Mouse (Mus musculus): ENCODE measurements around the gene S100z.

Gene S100z

DNA sequence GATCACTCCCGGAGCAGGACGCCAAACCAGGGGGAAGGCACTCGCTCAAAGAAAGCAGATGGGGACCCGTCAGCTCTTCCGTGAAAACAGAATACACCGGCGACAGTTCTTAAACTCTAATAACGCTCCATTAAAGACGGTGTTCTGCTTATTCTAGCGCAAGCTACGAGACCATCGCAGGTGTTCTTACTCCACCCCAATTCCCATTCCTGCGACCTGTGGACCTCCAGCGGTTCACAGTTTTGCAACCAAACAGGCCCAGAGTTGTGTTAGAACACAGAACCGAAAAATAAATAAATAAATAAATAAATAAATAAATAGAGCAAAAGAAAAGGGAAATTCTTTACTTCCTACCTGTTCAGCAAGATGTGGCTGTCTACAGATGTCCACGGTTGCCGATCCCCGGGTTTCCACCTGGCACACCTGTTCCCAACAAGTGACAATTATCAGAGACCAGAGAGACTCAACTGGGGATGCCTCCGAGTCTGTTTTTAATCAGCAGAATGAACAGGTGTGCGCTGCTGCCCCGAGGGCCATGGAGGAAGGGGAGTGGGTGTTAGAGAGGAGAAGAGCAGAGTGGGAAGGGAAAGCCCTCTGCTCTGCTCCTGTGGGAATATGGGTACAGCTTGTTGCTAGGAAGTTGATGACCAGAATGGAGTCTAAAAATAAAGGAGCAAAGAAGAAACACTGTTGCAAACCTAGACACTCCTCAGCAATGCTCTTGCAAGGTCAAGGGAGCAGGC, at the start of gene S100z:
TSS of gene S100z (minus strand) at position 51 of the 743 bp plus-strand sequence.
- DNase-seq (ENCODE audit: low spot score), result no peak

DNA sequence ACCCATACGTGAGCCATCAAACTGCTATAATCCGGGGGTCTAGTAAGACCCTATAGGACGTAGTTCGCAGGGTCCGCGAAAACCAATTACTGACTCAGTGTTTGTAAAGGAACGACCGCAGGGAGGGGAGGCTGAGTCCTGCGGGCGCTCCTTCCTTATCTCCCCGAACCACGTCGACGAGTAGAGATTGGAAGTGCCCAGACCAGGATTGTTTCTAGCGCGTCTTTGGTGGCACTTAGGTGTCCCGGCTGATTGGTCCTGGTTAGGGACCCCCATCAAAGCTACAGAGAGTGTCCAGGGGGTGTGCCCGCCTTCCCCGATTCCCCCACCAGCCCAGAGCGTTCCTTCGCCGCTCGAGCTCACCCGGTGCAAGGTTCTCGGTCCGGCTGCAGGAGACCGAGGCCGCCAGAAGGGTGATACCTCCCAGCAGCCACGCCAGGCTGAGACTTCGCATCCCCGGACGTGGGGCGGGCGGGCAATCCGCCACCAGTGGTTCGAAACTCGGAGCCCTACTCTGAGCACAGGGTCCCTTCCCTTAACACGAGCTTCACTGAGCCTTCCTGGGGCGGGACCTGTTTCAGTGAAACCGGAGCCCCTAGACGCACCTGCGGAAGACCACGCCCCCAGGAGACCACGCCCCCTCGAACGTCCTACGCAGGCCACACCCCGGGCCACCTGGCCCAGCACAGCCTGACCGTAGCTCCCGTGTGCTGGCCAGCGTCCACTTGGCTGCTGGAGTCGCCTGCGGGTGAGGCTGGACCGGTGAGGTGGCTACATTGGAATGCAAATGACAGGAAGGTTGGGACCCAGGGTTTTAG, 46.4 kb upstream of the S100z start, which contains the start of gene F2rl1:
TSS of gene F2rl1 (minus strand) at position 554 of the 818 bp plus-strand sequence.
- no peak for DNase-seq (ENCODE audit: low spot score)

DNA sequence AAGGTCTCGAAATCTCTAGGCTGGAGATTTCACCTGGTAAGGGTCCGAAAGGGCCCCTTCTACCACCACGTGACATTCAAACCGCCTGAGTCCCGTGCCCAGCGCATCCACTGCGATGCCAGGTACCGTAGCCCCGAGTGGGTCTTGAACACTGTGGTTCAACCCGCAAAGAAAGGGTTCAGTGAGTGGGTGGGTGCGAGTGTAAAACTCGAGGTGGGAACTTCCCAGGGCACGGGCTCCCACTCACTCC, 45.8 kb upstream of the S100z start:
- no peak for DNase-seq (ENCODE audit: low spot score)

DNA sequence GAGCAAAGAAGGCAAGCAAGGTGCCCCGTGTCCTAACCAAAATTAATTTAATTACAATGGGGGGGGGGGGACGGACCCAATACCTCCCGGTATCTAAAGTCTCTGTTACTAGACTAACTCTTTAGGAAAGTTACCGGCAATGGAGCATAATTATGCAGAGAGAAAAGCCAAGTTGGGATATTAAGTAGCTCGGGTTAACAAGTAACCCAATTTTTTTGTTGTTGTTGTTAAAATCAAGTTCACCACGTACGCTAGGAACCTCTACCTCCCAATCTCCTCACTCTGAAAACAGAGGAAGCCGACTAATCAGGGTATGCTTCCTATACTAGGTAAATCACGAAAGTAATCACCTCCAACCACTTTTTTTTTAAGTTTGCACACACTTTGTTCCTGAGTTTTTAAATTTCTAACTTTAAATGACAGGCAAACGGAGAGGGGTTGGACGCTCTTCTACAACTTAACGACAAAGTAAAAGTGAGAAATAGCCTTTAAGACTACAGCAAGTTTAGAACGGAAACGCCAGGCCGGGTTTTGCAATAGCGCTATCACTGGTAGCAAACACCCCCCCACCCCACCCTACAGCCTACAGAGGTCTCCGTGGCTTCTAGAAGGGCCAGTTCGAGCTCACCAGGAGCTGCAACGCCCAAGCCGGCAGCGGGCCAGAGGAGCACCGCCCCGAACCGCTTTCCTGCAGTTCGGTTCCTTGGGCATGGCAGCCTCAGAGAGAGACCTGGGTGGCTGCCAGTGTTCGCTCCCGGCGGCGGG, 45.3 kb upstream of the S100z start:
- DNase-seq (ENCODE audit: low spot score), result no peak

DNA sequence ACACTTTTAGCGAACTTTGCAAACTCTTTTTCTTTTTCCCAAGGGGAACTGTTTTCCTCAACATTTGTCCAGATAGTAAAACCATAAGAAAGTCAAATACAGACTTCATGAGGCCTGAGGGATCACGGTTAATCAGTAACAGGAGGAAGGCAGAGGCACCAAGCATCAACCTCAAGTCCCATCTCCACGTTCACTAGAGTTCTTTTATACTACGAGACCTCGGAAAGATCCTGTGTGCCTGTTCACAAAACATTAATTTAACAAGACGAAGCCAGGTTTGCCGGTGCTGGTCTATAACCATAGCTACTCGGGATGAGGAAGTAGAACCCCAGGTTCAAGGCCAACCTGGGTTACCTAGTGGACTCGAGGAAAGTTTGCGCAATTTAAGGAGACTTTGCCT, 43.7 kb upstream of the S100z start:
- DNase-seq (ENCODE audit: low spot score), result no peak

DNA sequence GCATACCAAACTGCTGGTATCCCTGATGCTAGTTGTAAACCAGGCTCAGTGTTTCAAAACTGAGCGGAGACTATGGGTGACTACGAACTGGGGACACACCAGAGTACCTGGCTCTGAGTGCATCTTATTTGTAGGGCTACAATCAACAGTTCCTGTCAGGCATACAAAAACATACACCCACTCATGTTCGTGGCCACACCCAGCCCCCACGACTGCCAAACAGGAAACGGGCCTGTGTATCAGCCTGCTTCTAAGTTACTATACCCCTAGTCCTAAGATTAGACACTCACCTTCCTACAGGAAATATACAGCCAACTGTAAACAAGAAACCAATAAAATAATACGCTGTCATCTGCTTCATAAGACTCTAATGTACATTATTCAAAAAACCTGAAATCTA, 42.5 kb upstream of the S100z start:
- DNase-seq (ENCODE audit: low spot score), result no peak

DNA sequence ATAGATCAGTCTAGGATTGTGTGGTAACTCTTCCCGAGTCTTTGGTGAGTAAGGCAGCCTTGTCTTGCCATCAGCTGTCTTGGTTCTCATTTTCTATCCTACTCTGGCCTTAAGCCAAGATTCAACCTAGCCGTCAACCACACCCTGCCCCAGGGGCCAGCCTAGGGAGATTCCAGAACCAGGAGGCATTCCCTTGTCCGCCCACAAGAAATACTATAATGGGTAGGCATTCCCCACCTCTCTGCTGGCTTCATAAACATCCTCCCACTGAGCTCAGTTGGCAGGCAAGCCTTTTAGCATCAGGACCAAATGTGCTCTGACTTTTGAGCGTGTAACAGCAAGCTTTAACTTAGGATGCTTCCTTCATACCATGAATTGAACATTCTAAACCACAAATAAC, 36.2 kb upstream of the S100z start:
- DNase-seq (ENCODE audit: low spot score), result no peak

DNA sequence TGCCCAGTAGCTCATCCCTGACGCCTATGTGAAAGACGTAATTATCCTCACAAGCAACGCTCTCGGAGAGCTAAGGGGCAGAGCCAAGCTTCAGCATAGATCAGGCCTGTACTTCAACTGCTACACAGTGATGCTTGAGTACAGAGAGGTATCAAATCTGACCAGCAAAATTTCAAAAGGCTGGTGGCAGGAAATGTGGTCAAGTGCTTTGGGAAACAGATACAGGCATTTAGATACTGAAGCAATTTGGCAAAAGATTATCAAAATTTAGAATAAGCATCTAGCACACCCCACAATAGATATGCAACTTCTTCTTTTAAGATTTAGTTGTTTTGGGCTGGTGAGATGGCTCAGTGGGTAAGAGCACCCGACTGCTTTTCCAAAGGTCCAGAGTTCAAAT, 31.5 kb upstream of the S100z start:
- DNase-seq (ENCODE audit: low spot score), result no peak

DNA sequence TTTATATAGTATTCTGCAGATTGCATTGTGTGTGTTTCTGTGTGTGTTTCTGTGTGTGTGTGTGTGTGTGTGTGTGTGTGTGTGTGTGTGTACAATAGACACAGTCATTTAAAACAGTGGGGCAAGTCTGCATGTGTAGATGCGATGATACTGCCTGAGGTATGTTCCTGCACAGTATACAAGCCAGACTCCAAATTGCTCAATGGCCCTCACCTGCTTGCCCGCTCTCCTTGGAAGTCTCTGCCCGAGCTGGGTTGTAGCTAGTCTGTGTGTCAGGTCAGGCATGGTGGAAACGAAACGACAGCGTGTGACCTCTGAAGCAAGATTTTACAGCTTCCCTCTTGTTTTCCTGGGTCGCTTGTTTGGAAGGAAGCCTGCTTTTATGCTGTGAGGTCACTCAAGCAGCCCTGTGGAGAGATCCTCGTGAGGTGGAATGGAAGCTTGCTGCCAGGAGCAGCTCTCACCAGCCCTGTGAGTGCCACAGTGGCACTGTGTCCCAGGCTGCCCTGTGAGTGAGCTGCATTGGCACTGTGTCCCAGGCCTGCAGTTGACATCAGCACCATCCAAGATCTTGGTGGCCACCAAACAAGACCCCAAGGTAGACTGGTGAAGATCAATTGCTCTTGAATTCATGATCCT, 24.9 kb upstream of the S100z start:
- DNase-seq (ENCODE audit: low spot score), result no peak

DNA sequence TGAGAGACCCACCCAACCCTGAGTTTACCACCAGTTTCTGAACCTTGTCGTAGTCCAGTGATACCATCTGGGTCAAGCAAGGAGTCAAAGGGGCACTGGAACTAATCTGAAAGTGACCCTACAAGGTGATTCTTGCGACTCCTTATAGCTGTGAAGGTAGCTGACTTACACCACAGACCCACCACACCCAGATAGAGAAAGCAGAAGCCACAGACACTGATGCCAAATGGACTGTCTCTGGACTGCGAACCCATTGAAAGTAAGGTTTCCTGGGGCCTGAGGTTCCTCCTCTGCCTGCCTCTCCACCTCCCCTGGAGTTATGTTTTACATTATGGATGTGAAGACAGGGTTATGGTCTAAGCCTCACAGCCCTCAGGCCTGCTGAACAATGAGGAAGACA, 18.1 kb upstream of the S100z start:
- no peak for DNase-seq (ENCODE audit: low spot score)

DNA sequence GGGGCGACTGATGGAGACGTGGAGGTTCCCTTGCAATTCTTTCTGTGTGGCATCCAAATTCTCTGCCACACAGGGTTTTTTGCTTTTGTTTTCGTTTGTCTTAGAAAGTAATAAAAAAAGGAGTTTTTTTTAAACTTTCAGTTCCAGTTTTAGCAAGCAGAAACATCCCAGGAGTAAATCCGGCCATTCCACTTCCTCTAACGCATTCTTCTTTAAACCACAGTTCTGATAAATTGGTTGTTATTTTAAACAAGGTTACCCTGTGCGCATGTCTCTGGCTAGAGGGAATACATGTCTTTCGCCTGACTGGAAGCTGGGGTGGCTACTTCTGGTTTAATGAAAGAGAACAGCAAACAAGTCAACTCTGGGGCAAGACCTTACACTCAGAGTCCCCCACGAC, 16.3 kb upstream of the S100z start:
- DNase-seq (ENCODE audit: low spot score), result no peak

DNA sequence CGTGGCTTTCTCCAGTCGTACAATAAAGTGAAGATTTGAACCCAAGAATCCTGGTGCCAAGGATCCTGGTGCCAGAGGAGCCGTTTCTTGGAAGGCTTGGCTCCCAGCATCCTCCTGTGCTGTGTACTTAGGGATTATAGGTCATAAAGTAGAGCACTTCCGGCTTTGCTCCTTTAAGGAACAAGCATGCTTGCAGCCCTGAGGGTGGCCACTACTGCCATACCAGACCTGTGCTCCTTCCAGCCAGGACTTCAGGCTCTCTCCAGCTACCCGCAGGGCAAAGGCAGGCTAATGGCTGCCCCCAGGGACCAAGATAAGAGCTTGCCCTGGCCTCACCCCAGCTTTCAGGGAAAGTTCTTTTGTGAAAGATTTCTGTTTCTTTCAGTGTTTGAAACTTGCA, 14.8 kb upstream of the S100z start:
- no peak for DNase-seq (ENCODE audit: low spot score)

DNA sequence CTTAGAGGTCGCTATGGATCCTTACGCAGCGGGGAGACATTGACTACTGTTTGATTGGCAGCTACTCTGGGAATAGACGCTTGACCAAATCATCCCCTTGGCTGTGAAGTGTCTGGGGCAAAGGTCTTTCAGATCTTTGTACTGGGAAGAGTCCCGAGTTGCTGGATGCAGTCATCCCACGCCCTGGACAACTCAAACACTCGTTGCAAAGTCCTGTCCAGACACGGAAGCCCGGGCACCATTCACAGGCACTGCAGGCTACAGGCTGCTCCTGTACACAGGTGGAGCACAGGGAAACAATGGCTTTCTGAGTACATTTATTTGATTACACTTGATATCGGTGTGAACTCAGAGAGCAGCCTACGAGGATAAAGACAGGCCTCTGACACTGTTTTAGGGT, 12.8 kb upstream of the S100z start:
- DNase-seq (ENCODE audit: low spot score), result no peak

DNA sequence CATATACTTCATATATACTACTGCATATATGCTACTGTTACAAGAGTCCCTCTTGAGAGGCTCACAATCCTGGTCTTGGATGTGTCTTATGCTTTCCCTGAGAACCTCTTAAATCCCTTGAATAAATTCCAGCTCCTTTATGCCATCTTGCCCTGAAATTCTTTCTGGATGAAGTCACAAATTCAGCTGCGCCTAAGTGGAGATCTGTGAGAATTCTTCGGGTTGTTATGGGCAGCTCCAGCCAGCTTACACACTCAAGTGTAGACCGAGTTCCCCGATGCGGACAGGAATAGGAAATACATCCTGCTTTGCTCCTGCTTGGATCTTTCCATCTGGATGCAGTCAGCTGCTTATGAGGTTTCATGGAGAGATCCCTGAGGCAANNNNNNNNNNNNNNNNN, 6.1 kb upstream of the S100z start:
- no peak for DNase-seq (ENCODE audit: low spot score)

DNA sequence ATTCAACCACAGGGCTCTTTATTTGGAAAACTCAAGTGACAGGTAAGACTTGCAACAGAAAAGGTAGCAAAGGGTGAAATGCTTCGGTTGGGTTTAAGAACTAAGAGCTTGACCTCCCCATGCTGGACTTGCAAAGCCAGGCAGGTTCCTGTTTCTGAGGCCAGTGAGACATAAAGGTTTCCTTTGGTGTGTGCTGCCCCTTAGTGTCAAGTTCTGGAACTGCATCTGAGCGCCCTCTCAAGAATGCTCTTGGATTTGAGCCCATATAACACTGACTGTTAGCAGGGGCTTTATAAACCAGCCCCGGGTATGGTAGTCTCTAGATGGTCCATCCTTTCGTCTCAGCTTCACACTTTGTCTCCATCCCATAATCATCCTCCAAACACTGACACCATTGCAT, 2.9 kb upstream of the S100z start:
- peak; percentile 58 for DNase-seq (ENCODE audit: low spot score)

DNA sequence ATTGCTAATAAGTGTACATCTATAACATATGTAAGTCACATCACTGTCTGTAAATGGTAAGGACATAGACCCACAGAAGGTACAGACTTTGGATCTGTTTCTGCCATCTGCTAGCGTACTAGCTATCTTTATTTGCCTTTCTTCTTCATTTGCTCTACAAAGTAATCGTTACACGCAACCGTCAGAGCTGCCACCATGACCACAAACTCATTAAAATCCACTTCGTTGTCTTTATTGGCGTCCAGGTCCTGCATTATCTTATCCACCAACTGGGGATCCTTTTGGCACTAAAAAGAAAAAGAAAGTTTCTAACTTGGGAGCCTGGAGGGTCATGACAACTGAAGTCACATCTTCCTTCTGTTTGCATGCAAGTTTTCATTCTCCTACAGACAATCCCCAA, 1.3 kb downstream of the S100z start:
- no peak for DNase-seq (ENCODE audit: low spot score)

DNA sequence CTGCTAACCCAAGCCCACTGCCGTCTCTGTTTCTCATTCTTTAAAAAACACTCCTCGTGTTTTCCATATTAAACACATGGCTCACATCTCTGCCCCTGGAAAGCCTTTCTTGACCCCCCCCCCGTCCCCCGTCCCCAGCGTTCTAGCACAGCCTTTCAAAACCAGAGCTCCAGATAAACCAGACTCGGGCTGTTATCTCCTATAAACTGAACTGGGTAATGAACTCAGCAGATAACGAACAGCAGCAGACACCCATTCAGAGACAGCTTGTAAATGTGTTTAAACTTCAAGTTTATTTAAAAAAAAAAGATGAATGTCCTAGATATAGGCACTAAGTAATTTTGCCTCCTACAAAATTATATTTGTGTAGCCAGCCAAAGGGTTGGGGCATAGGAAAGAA, 3.4 kb downstream of the S100z start:
- DNase-seq (ENCODE audit: low spot score), result no peak

DNA sequence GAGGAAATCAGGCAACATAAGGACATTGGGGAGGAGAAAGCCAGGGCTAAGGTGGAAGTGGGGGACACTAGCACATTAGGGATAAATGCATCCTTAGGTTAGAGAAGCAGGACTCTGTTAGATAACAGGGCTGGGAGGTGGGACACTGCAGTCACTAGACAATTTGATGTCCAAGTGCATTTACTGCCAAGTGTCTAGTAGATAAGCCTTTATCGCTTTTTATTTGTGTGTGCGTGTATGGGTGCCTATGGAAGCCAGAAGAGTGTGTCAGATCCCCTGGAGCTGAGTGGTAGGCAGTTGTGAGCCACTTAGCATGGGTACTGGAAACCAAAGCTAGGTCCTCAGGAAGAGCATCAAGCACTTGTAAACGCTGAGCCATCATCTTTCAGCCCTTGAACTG, 4.2 kb downstream of the S100z start:
- DNase-seq (ENCODE audit: low spot score), result no peak

DNA sequence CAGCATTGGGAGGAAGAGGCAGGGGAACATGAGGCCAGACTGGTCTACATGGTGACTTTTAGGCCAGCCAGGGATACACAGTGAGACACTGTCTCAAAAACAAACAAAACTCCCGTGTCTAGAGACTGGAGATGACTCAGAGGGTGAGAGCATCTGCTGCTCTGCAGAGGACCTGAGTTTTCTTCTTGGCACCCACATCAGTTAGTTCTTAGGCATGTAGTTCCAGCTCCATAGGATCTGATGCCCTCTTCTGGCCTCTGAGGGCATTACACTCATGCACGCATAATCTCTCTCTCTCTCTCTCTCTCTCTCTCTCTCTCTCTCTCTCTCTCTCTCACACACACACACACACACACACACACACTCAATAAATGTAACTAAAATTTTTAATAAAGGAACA, 7.6 kb downstream of the S100z start:
- DNase-seq (ENCODE audit: low spot score), result no peak

DNA sequence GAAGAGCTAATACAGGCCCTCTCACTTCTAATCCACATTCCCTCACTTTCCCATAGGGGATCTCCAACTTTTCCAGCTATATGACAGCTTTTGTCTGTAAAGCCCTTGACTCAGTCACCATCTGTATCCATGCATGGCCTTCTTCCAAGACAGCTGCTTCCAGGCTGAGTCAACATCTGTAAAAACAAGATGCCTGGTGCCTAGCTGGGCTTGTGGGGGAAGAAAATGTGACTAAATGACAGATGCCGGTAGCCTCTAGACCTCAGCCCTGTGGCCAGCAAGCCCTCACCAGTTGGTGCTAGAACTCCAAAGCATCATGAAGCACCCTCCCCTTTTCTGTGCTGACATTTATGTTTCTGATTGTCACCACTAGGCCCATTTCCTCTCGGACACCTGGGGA, 27.0 kb downstream of the S100z start:
- DNase-seq (ENCODE audit: low spot score), result no peak

DNA sequence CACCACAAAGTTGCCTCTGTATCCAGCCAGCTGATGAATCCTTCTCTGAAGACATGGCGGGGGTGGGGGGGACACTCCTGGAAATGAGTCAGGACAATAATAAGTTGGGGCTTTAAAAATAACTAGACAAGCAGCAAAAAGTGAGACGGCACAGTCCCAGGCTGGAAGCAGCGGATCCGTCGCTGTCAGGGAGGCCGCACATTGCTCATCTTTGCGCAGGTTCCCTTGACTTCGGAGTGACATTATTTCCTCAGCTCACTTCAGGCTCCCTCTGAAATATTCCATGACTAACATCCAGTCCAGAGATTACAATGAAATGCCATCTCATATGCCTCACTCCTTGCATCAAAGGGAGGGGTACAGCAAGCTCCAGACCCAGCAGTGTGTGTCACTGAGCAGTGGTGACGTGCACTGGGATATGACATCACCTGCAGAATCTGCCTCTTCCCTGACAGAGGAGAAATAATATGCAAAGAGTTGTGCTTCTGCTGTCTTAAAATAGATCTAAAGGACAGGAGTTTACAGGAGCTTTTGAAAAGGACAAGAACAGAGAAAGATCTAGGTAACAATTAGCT, 27.8 kb downstream of the S100z start:
- no peak for DNase-seq (ENCODE audit: low spot score)

DNA sequence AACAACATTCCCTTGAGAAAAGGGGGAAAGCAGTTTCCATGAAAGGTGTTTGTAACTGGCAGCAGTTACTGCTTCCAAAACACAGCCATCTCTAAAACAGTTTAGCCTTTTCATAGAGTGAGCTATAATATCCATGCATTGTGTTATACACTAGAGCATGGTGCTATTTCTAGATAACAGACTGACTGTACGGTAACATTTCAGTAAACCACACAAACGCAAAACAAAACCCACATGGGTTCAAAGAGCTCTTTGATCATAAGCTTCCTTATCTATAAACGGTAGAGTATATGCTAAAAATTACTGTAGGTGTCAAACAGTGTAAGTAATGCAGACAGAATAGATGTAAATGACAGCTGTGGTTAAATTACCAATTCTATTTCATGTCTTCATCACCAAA, 28.8 kb downstream of the S100z start:
- DNase-seq (ENCODE audit: low spot score), result no peak

Measured in ovary, postnatal 10 days (tissue).